Mouse (Mus musculus): ENCODE measurements around the gene Sart1.
A peak's percentile ranks its signal among the peaks of the same experiment; 100 is the strongest.
"Not testable (repeated sequence)": the region's sequence is repeated elsewhere in the genome, so short reads cannot be mapped to it uniquely, and the experiment has no call there.

The Sart1 gene

DNA sequence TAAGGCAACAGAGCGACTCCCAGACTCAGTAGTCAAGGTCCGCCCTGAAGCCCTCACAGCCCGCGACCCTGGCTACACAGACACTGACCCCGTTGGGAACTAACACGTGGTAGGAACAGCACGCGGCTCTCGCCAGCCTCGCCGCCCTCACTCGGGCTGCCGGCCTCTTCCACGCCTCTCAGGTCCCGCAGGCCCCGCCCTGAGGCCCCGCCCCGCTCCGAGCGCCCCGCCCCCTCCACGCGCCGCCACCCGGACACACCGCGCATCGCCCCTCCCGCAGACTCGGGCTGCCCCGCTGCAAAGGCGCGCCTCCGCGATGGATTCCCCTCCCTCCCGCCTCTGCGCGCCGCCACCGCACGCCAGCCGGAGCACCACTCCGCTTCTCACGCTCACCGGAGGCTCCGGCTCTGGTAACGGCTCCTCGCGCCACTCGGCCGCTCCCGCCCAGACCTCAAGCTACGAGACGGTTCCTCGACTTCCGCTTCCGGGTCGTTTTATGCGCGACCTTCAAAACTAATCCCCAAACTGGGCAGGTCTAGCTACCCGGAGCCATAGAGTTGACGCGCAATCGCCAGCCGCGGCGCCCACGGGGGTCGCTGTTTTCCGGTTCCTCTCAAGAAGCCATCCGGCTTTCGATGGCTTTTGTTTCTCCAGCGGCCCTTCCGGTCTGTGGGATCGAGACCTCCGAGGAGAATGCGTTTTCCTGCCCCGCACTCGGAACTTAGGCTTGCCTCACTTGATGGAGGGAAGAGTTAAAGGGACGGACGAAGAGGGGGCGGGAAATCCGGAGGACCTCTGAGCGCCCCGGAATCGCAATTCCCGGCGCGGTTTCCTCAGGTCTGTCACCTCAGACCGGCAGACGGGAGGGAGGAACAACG is 22.1 kb downstream of the Sart1 start, which contains the start of gene Eif1ad:
Eif1ad (plus strand) TSS at position 567 of the 878 bp plus-strand sequence.
- peak; percentile 95 for DNase-seq

GRCm38 (mm10) chr19:5365751-5366150 is 22.8 kb downstream of the Sart1 start:
- DNase-seq = no peak

- DNase-seq = no peak
Observed at GRCm38 (mm10) chr19:5364124-5364523, 24.4 kb downstream of the Sart1 start.

GRCm38 (mm10) chr19:5362186-5362585 is 26.3 kb downstream of the Sart1 start:
- DNase-seq = no peak

DNA sequence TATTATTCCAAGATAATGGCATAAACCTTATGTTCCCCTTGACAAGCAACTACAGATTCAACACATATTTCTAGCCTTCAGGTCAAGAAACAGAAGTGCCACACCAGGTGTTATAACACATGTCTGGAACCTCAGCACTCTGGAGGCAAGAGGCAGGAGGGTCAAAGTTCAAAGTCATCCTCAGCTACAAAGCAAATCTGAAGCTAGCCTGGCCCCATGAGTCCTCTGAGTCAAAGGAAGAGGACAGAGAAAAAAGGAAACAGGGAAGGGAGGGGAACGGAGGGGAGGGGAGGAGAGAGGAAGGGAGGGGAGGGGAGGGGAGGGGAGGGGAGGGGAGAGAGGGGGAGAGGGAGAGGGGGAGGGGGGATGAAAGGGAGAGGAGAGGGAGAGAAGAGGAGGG is 32.4 kb downstream of the Sart1 start:
- DNase-seq = no peak

DNA sequence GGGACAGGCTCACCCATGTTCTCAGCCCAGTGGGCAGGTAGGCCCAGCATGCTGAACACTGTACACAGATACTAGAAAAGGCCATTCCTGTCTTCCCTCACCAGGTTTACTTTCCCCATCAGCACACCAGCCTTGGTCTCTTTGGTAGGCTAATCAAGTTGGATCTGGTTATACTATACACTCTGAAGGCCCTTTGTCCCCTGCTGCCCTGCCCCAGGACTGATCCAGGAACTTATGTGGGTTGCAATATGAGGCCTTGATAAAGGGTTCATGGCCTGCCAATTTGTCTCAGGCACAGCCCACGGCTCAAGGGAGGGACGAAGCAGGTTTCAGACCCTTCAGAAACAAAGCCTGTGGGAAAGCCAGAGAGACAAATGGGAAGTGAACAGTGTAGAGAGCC is 34.9 kb downstream of the Sart1 start:
- DNase-seq = no peak

- not testable (repeated sequence) for DNase-seq
Observed at GRCm38 (mm10) chr19:5349502-5349873, 39.0 kb downstream of the Sart1 start, which contains the start of gene Cst6. Gene Cst6, minus strand, starts transcription at chr19:5349574.

GRCm38 (mm10) chr19:5348526-5349501 is 39.7 kb downstream of the Sart1 start:
- DNase-seq = peak; percentile 6

DNA sequence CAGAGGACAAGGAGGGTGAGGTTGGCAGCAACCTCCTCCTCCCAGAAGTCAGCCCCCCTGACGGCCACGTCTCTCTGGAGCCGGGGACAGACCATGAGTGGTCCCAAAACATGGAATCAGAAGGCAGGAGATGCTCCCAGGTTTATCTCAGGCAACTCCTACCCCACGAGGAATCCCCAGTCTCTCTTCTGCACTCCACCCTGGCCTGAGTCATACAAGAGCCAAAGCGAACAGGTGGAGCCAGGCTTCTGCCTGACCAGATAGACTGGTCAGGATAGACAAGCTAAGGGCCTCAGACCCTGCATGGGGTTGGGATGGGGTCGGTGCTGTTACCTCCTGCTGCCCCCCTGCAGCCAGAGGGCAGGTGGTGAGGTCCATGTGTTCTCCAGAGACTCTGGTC is 40.4 kb downstream of the Sart1 start:
- no peak for DNase-seq

GRCm38 (mm10) chr19:5345297-5346131 is 43.0 kb downstream of the Sart1 start:
- DNase-seq = no peak

DNA sequence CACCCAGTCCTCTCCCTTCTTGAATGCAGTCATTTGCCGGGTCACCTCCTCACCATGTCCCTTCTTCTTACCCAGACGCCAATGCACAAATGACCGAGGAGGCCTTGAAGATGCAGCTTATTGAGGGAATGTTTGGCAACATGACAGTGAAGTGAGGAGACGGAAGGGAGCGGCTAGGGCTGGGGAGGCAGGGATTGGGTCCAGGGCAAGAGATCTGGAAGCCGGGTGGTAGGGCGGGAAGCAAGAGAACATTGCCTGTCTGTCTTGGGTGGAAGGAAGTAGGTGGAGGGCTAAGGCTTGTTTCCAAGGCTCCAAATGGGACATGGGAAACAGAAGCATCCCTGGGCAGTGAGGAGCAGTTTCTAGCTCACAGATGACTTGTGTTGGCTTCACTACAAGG is 47.1 kb downstream of the Sart1 start:
- no peak for DNase-seq

DNA sequence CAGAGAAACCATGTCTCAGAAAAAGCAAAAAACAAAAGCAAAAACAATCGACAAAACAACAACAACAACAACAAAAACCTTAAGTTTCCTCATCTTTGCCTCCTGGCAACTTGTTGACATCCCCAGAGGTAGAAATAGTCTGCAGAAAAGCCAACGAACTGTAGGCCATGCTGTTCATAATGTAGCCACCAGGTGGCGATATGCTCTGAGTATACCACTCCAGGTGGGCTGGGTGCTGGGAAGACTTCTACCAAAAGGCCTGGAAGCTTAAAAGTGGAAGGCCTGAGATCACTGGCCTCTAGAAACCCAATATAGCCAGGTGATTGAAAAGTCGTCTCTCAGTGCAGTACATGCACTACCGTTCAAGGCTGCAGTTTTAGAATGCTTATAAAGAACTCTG is 50.5 kb downstream of the Sart1 start:
- peak; percentile 85 for DNase-seq

DNA sequence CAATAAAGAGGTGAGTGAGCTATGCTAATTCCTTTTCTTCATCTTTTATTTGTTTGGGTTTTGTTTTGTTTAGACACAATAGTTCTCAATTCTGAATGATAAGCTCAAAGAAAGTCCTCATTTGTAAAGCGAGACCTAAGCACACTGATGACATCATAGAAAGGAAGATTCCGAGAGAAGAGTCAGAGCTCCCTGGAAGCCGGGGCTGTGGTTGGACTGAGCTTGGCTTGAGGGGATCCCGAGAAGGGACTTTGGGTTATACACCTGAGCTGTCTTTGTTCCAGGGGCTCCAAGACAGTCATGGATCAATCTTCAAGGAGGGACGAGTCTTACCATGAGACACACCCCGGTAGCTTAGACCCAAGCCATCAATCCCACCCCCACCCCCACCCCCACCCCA is 53.1 kb downstream of the Sart1 start, which contains the start of gene Catsper1:
Catsper1 (plus strand) TSS at position 301 of the 400 bp plus-strand sequence.
- DNase-seq = no peak

- peak; percentile 9 for DNase-seq
Observed at GRCm38 (mm10) chr19:5334741-5335140, 53.8 kb downstream of the Sart1 start.

DNA sequence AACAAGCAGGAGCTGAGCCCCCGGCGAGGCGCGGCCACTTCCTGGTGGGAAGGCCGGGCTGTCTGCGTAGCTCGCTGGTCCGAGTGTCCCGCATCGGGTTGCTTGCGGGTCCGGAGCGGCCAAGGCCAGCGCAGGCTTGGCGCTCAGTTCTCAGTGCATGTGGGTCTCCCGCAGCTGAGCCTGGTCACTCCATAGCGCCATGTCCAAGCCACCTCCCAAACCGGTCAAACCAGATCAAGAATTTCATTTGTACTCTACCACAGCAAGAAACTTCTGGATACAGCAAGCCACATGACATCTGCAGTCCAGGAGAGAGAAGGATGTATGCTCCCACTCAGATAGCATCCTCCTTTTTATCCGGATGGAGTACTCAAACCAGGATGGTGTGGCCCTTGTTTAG is 60.5 kb downstream of the Sart1 start:
- DNase-seq = no peak
